Mouse (Mus musculus) gastrocnemius, postnatal 14 days (tissue): ENCODE measurements around the gene Zfp451. TPM values are rescaled to one million over a fixed set of nuclear protein-coding genes. Genes with fewer than 3 reads are reported as not detected.
A peak's percentile ranks its signal among the peaks of the same experiment; 100 is the strongest.

Experiments used
- DNase-seq: peaks from one replicate; pipeline ENCODE4 v3.0.0; 2021; ENCODE audit warnings: mixed read lengths
- intact Hi-C: fragments of 180-260 bp; cut with DNase I; formaldehyde crosslinking; loops from one replicate; pipeline ENCODE4 v1.15.1; 2025; ENCODE audit warnings: low total_unique reads
- total RNA-seq, 2 experiments: library from RNA; stranded (reverse); gene quantifications; 2 replicates each; pipeline ENCODE4 v1.2.3; 2021

Gene Zfp451
- total RNA-seq, 2 experiments from 2014 or later: 14.1 TPM

- intact Hi-C loops: no loop called here
- DNase-seq: no peak
These were observed 89.9 kb downstream of the Zfp451 start for GRCm38 (mm10) chr1:33724516-33724915.

GRCm38 (mm10) chr1:33721020-33721419 is 93.4 kb downstream of the Zfp451 start:
- intact Hi-C loops: no loop called here
- no peak for DNase-seq

- intact Hi-C loops: no loop called here
- DNase-seq: no peak
These were observed 94.2 kb downstream of the Zfp451 start for GRCm38 (mm10) chr1:33720231-33720630.

- intact Hi-C loops: no loop called here
- peak; percentile 76 for DNase-seq
These were observed 94.6 kb downstream of the Zfp451 start, which contains the start of gene Rab23 for GRCm38 (mm10) chr1:33719733-33720225. Gene Rab23 (plus strand): TSS chr1:33719887.

GRCm38 (mm10) chr1:33717636-33718035 is 96.8 kb downstream of the Zfp451 start:
- intact Hi-C loops: no loop called here

GRCm38 (mm10) chr1:33714796-33715195 is 99.6 kb downstream of the Zfp451 start:
- DNase-seq: no peak
- intact Hi-C loops: no loop called here

More at GRCm38 (mm10) chr1:33717636-33718035, 96.8 kb downstream of the Zfp451 start:
- DNase-seq: no peak

GRCm38 (mm10) chr1:33712026-33712425 is 102.4 kb downstream of the Zfp451 start:
- no peak for DNase-seq
- intact Hi-C loops: no loop called here

Other genes with a start within 250 kb of the Zfp451 start
- gene Prim2, start 144.8 kb downstream of the Zfp451 start, total RNA-seq: 1 to 10 TPM; 1.8 to 2.7 TPM
- 1 to 10 TPM; 6.5 to 7.0 TPM for gene Rab23, start 94.7 kb downstream of the Zfp451 start, total RNA-seq
- gene Bag2, start 56.8 kb downstream of the Zfp451 start, total RNA-seq: 10 to 100 TPM; 16.6 to 24.6 TPM
- 1 to 10 TPM in 1 of 2 experiments, under 1 TPM in 1; 0.60 to 1.1 TPM for gene Bend6, start 93.2 kb upstream of the Zfp451 start, total RNA-seq
- gene Dst, start 93.6 kb upstream of the Zfp451 start, total RNA-seq: 100 to 1,000 TPM; 121 to 150 TPM